Mouse (Mus musculus) E14TG2a.4 (cell line): ENCODE results near the gene Olfr955.

Source experiments
- CTCF ChIP-seq: conservative IDR thresholded peaks from 2 replicates; pipeline ENCODE4 v1.5.1; 2014; ENCODE audit warnings: low read length
- NANOG ChIP-seq: IDR thresholded peaks from 2 replicates; pipeline ENCODE4 v1.6.1; 2014; ENCODE audit warnings: borderline replicate concordance, low read length, mixed read lengths
- POU5F1 ChIP-seq: IDR thresholded peaks from 2 replicates; pipeline ENCODE4 v1.6.1; 2014; ENCODE audit warnings: low read length, borderline replicate concordance

DNA sequence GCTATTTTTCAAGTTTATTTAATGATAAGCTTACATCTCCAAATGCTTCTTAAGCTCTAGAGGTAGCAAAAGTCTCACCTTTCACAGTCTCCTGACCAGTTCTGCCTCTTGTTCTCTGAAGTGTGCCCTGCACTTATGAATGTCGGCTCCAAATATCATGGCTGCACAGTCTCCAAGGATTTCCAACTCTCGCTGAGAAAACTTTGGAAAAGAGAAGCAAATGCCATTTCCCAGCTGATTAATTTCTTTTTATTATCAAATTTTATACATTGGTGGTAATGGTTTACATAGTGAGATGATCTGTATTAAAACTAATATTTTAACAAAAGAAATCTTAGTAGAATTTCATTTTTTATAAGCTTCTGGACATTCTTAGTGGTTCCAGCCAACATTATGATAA, 22.2 kb upstream of the Olfr955 start, which contains the start of gene Olfr44:
- TF ChIP-seq CTCF = no peak
- no peak for TF ChIP-seq NANOG
- TF ChIP-seq POU5F1 = no peak
